ENCODE assay signal across 9 mouse cellular contexts in genomic region chr12:113132567-113132966, GRCm38 (mm10). TPM values are rescaled to one million over a fixed set of nuclear protein-coding genes. Genes with fewer than 3 reads are reported as not detected.
DNase-seq lines count a peak whose midpoint lies in the region; ATAC-seq and TF ChIP-seq lines count a peak whose summit lies in the region.
"Had no signal": no experiment of that assay in that cellular context is flagged by ENCODE, and none has a peak within 500 bp of the region (broad histone marks: within the 10 kb centered on the region; RNA-seq: fewer than 3 reads in every experiment).

No protein-coding gene starts in this region.

- no peaks in the 10 kb centered on the region for H3K79me2 ChIP-seq in MEL (ENCODE audit: control insufficient read depth, insufficient read depth, low read length, poor library complexity)

- H3K27me3 ChIP-seq in MEL (ENCODE audit: control insufficient read depth in 1 of 2, insufficient read depth in 2 of 2, low read length in 2 of 2): no peaks in the 10 kb centered on the region
- no peaks in the 10 kb centered on the region for H3K27me3 ChIP-seq in heart, embryonic 11.5 days (ENCODE audit: control insufficient read depth, insufficient read depth, low read length)
- no peaks in the 10 kb centered on the region for H3K27me3 ChIP-seq in midbrain, embryonic 11.5 days (ENCODE audit: control insufficient read depth, insufficient read depth, low read length)

- no peak overlapping the region for H3K9ac ChIP-seq in MEL (ENCODE audit: control insufficient read depth, low read depth, low read length, poor library complexity, severe bottlenecking)
- H3K9ac ChIP-seq in heart, embryonic 11.5 days (ENCODE audit: low read depth, low read length): no peak overlapping the region
- H3K9ac ChIP-seq in midbrain, embryonic 11.5 days (ENCODE audit: low read length): no peak overlapping the region

- no peak for TF ChIP-seq RAD21 in MEL (IDR thresholded peaks at IDR 0.05; ENCODE audit: low read depth, low read length)

- no peaks in the 10 kb centered on the region for H3K4me1 ChIP-seq in MEL (ENCODE audit: control insufficient read depth in 1 of 2, insufficient read depth in 2 of 2, low read length in 2 of 2)
- peaks cover 56% of the 10 kb centered on the region for H3K4me1 ChIP-seq in heart, embryonic 11.5 days (ENCODE audit: control insufficient read depth, insufficient read depth, low read length)
- no peaks in the 10 kb centered on the region for H3K4me1 ChIP-seq in midbrain, embryonic 11.5 days (ENCODE audit: control insufficient read depth, insufficient read depth, low read length)

- DNase-seq in cerebellum, postnatal 10 days: peak; percentile 50 to 59
- no peak for DNase-seq in cerebellum, postnatal 36 days
- DNase-seq in MEL (ENCODE audit: low read depth, low spot score): no peak
- peak; percentile 56 for DNase-seq in kidney, postnatal 14 days
- no peak for DNase-seq in frontal cortex, adult 2 months (ENCODE audit: extremely low spot score in 1 of 2, low spot score in 1 of 2)
- DNase-seq in midbrain, embryonic 11.5 days (ENCODE audit: low spot score, missing footprints): no peak

- H3K9me3 ChIP-seq in MEL (replicated peaks; ENCODE audit: insufficient read depth, low read length): no peaks in the 10 kb centered on the region
- no peaks in the 10 kb centered on the region for H3K9me3 ChIP-seq in heart, embryonic 11.5 days (replicated peaks; ENCODE audit: control insufficient read depth, low read length)
- no peaks in the 10 kb centered on the region for H3K9me3 ChIP-seq in midbrain, embryonic 11.5 days (ENCODE audit: control insufficient read depth, low read length)

- no peak overlapping the region for H3K27ac ChIP-seq in MEL (ENCODE audit: control insufficient read depth, low read depth, low read length)
- peak overlapping the region; percentile 96 for H3K27ac ChIP-seq in heart, embryonic 11.5 days (ENCODE audit: low read depth, low read length)
- H3K27ac ChIP-seq in midbrain, embryonic 11.5 days (ENCODE audit: low read depth, low read length): no peak overlapping the region
- H3K27ac ChIP-seq: macrophage had no signal

- TF ChIP-seq CTCF in MEL (IDR thresholded peaks at IDR 0.05 in 2 of 3, conservative IDR thresholded peaks at IDR 0.05 in 1 of 3; ENCODE audit: control insufficient read depth in 1 of 3, insufficient read depth in 1 of 3, low read depth in 2 of 3, low read length in 3 of 3, poor library complexity in 1 of 3, severe bottlenecking in 1 of 3): no peak

- H3K4me2 ChIP-seq in heart, embryonic 11.5 days: no peak overlapping the region
- H3K4me2 ChIP-seq in midbrain, embryonic 11.5 days: no peak overlapping the region

- WGBS in heart, embryonic 11.5 days (ENCODE audit: insufficient replicate concordance): 31% methylated on average over 2 of the region's 2 CpGs
- WGBS in midbrain, embryonic 11.5 days: 95% methylated on average over 2 of the region's 2 CpGs

- no peak overlapping the region for H3K4me3 ChIP-seq in MEL (ENCODE audit: control insufficient read depth in 1 of 2, insufficient read depth in 1 of 2, low read depth in 2 of 2, low read length in 2 of 2)
- no peak overlapping the region for H3K4me3 ChIP-seq in heart, embryonic 11.5 days (ENCODE audit: low read depth, low read length)
- no peak overlapping the region for H3K4me3 ChIP-seq in midbrain, embryonic 11.5 days (ENCODE audit: low read depth, low read length)

- peaks cover 0 to 47% of the 10 kb centered on the region in 2 experiments; a peak in 2 of 4 replicates for H3K36me3 ChIP-seq in MEL (ENCODE audit: control insufficient read depth in 1 of 2, insufficient read depth in 2 of 2, low read length in 2 of 2)
- H3K36me3 ChIP-seq in heart, embryonic 11.5 days (ENCODE audit: control insufficient read depth, insufficient read depth, low read length): peaks cover 76% of the 10 kb centered on the region
- H3K36me3 ChIP-seq in midbrain, embryonic 11.5 days (ENCODE audit: control insufficient read depth, insufficient read depth, low read length): peaks cover 68% of the 10 kb centered on the region

- TF ChIP-seq EP300 in MEL (IDR thresholded peaks at IDR 0.05; ENCODE audit: low read depth in 1 of 2, low read length in 2 of 2): no peak

- TF ChIP-seq POLR2A in MEL (IDR thresholded peaks at IDR 0.05; ENCODE audit: control insufficient read depth in 1 of 2, insufficient read depth in 1 of 2, low read depth in 1 of 2, low read length in 2 of 2, poor library complexity in 1 of 2): no peak

- ATAC-seq in heart, embryonic 11.5 days (replicated peaks; ENCODE audit: insufficient number of reproducible peaks, low FRiP score, low TSS enrichment): peak; percentile 80
- ATAC-seq in inflammation-experienced regulatory T-cells, adult 6 months: no peak
- no peak for ATAC-seq in midbrain, embryonic 11.5 days (ENCODE audit: low FRiP score)

TF ChIP-seq in MEL, 35 proteins besides CTCF, POLR2A, EP300 and RAD21:
- TF ChIP-seq TAL1 (IDR thresholded peaks at IDR 0.05; ENCODE audit: low read length) (peak; percentile 13; the same call in 1 of the 2 replicates), POLR2AphosphoS2 (IDR thresholded peaks at IDR 0.05; ENCODE audit: low read length) (no peak), CHD1 (IDR thresholded peaks at IDR 0.05; ENCODE audit: low read depth, low read length) (no peak)

RNA-seq across cellular contexts. Expression of gene Crip2, which starts 7.5 kb away (rescaled TPM):
- total RNA-seq in MEL (2012; rRNA removed): 65.2 and 67.8 TPM in 2 replicates
- polyA plus RNA-seq in MEL (2012; ENCODE audit: insufficient read depth in 1 of 2, insufficient read length in 2 of 2, low read depth in 1 of 2, low replicate concordance in 2 of 2, missing spikeins in 1 of 2): 100 to 1,000 TPM in 1 of 2 experiments, not detected in 1; 261 TPM
- polyA plus RNA-seq in heart, embryonic 11.5 days (2014; fragmentation: Nextera tagmentation; extraction: Ambion mirVana): 1,118 and 1,169 TPM in 2 replicates
- polyA plus RNA-seq in frontal cortex, adult 2 months (2012; rRNA removed): 249 and 252 TPM in 2 replicates
- polyA plus RNA-seq in inflammation-experienced regulatory T-cells, adult 6 months (2017; shearing (Covaris generic)): 10 to 100 TPM in 1 of 3 experiments, 1 to 10 TPM in 2; 4.9 to 10.4 (median 6.0) TPM
- 226 and 247 TPM in 2 replicates for polyA plus RNA-seq in midbrain, embryonic 11.5 days (2014; fragmentation: Nextera tagmentation; extraction: Ambion mirVana)

RNA-seq across cellular contexts. Expression of gene Crip1, which starts 13.5 kb away (rescaled TPM):
- total RNA-seq in MEL (2012; rRNA removed): 419 and 438 TPM in 2 replicates
- 100 to 1,000 TPM in 1 of 2 experiments, not detected in 1; 282 TPM for polyA plus RNA-seq in MEL (2012; ENCODE audit: insufficient read depth in 1 of 2, insufficient read length in 2 of 2, low read depth in 1 of 2, low replicate concordance in 2 of 2, missing spikeins in 1 of 2)
- polyA plus RNA-seq in heart, embryonic 11.5 days (2014; fragmentation: Nextera tagmentation; extraction: Ambion mirVana): 525 and 533 TPM in 2 replicates
- polyA plus RNA-seq in frontal cortex, adult 2 months (2012; rRNA removed): 87.6 and 94.9 TPM in 2 replicates
- 1,000 to 10,000 TPM in 1 of 3 experiments, 100 to 1,000 TPM in 2; 839 to 2,286 (median 900) TPM for polyA plus RNA-seq in inflammation-experienced regulatory T-cells, adult 6 months (2017; shearing (Covaris generic))
- 87.1 and 95.7 TPM in 2 replicates for polyA plus RNA-seq in midbrain, embryonic 11.5 days (2014; fragmentation: Nextera tagmentation; extraction: Ambion mirVana)

RNA-seq across cellular contexts. Expression of gene Tedc1, which starts 23.7 kb away (rescaled TPM):
- 40.6 and 50.7 TPM in 2 replicates for total RNA-seq in MEL (2012; rRNA removed)
- polyA plus RNA-seq in MEL (2012; ENCODE audit: insufficient read depth in 1 of 2, insufficient read length in 2 of 2, low read depth in 1 of 2, low replicate concordance in 2 of 2, missing spikeins in 1 of 2): 10 to 100 TPM in 1 of 2 experiments, not detected in 1; 74.7 TPM
- 15.8 and 16.6 TPM in 2 replicates for polyA plus RNA-seq in heart, embryonic 11.5 days (2014; fragmentation: Nextera tagmentation; extraction: Ambion mirVana)
- polyA plus RNA-seq in frontal cortex, adult 2 months (2012; rRNA removed): 1.1 and 1.8 TPM in 2 replicates
- 10 to 100 TPM in 1 of 3 experiments, 1 to 10 TPM in 1, under 1 TPM in 1; 0.90 to 12.3 (median 3.1) TPM for polyA plus RNA-seq in inflammation-experienced regulatory T-cells, adult 6 months (2017; shearing (Covaris generic))
- polyA plus RNA-seq in midbrain, embryonic 11.5 days (2014; fragmentation: Nextera tagmentation; extraction: Ambion mirVana): 25.6 and 31.5 TPM in 2 replicates

RNA-seq across cellular contexts. Expression of gene Mta1, which starts 34.5 kb away (rescaled TPM):
- total RNA-seq in MEL (2012; rRNA removed): 99.5 and 102 TPM in 2 replicates
- 100 to 1,000 TPM in 1 of 2 experiments, 10 to 100 TPM in 1; 69.0 to 410 TPM for polyA plus RNA-seq in MEL (2012; ENCODE audit: insufficient read depth in 1 of 2, insufficient read length in 2 of 2, low read depth in 1 of 2, low replicate concordance in 2 of 2, missing spikeins in 1 of 2)
- polyA plus RNA-seq in heart, embryonic 11.5 days (2014; fragmentation: Nextera tagmentation; extraction: Ambion mirVana): 12.3 and 14.7 TPM in 2 replicates
- polyA plus RNA-seq in frontal cortex, adult 2 months (2012; rRNA removed): 66.4 and 69.3 TPM in 2 replicates
- polyA plus RNA-seq in inflammation-experienced regulatory T-cells, adult 6 months (2017; shearing (Covaris generic)): 10 to 100 TPM; 12.1 to 15.0 (median 13.8) TPM
- 19.2 and 21.4 TPM in 2 replicates for polyA plus RNA-seq in midbrain, embryonic 11.5 days (2014; fragmentation: Nextera tagmentation; extraction: Ambion mirVana)

RNA-seq across cellular contexts. Expression of gene Tmem121, which starts 53.2 kb away (rescaled TPM):
- total RNA-seq in MEL (2012; rRNA removed): 14.4 and 17.0 TPM in 2 replicates
- polyA plus RNA-seq in MEL (2012; ENCODE audit: insufficient read depth in 1 of 2, insufficient read length in 2 of 2, low read depth in 1 of 2, low replicate concordance in 2 of 2, missing spikeins in 1 of 2): 10 to 100 TPM in 1 of 2 experiments, not detected in 1; 35.2 TPM
- 1.00 and 1.5 TPM in 2 replicates for polyA plus RNA-seq in heart, embryonic 11.5 days (2014; fragmentation: Nextera tagmentation; extraction: Ambion mirVana)
- polyA plus RNA-seq in frontal cortex, adult 2 months (2012; rRNA removed): 40.3 and 42.0 TPM in 2 replicates
- under 1 TPM in 1 of 3 experiments, not detected in 2; 0.23 TPM for polyA plus RNA-seq in inflammation-experienced regulatory T-cells, adult 6 months (2017; shearing (Covaris generic))
- polyA plus RNA-seq in midbrain, embryonic 11.5 days (2014; fragmentation: Nextera tagmentation; extraction: Ambion mirVana): 11.5 and 13.1 TPM in 2 replicates
- polyA plus RNA-seq: macrophage had no signal

Comparison
In these comparisons a context has a peak if more than half of its experiments do, and no peak if none do; other contexts are left out.
1. DNase-seq: peak in cerebellum, postnatal 10 days (2 of 2) and kidney, postnatal 14 days (single experiment); none in cerebellum, postnatal 36 days (0 of 2), MEL (single experiment), frontal cortex, adult 2 months (0 of 2) and midbrain, embryonic 11.5 days (single experiment).
2. RNA of gene Crip2, which starts 7.5 kb away (polyA plus RNA-seq): 1,118 to 1,169 TPM in heart, embryonic 11.5 days, 261 TPM in MEL, 249 to 252 TPM in frontal cortex, adult 2 months and 226 to 247 TPM in midbrain, embryonic 11.5 days; 4.9 to 10.4 TPM in inflammation-experienced regulatory T-cells, adult 6 months; every median in the first group is over 4 times any median in the second.